Mouse (Mus musculus) intestine, postnatal 0 days (tissue): ENCODE results near the gene Ercc1. TPM values are rescaled to one million over a fixed set of nuclear protein-coding genes. Genes with fewer than 3 reads are reported as not detected.
A peak's percentile ranks its signal among the peaks of the same experiment; 100 is the strongest.

ENCODE experiments used
- ATAC-seq: fragments of 200-750 bp; cut with Nextera tagmentation; 2 replicates; pipeline ENCODE4 v1.8.0; 2017; ENCODE audit warnings: mild to moderate bottlenecking, moderate TSS enrichment, moderate library complexity
- H3K27ac ChIP-seq: fragments of 300-500 bp; sonication (generic); 2 replicates; pipeline ENCODE4 v1.5.1; 2014; ENCODE audit warnings: mild to moderate bottlenecking, low read depth, low read length, moderate library complexity
- H3K27me3 ChIP-seq: fragments of 300-500 bp; sonication (generic); replicated peaks from 2 replicates; pipeline ENCODE4 v1.6.1; 2014; ENCODE audit warnings: low read length, mixed read lengths; ENCODE audit not compliant: control insufficient read depth, insufficient read depth
- H3K36me3 ChIP-seq: fragments of 300-500 bp; sonication (generic); 2 replicates; pipeline ENCODE4 v1.6.1; 2014; ENCODE audit warnings: mild to moderate bottlenecking, moderate library complexity; ENCODE audit not compliant: control insufficient read depth, insufficient read depth
- H3K4me1 ChIP-seq: fragments of 300-500 bp; sonication (generic); replicated peaks from 2 replicates; pipeline ENCODE4 v1.6.1; 2014; ENCODE audit warnings: antibody characterized with exemption, low read length, mixed read lengths; ENCODE audit not compliant: control insufficient read depth, insufficient read depth
- H3K4me2 ChIP-seq: fragments of 300-500 bp; sonication (generic); replicated peaks from 2 replicates; pipeline ENCODE4 v1.6.1; 2014; ENCODE audit warnings: low read depth, mild to moderate bottlenecking, moderate library complexity
- H3K4me3 ChIP-seq: fragments of 300-500 bp; sonication (generic); 2 replicates; pipeline ENCODE4 v1.5.1; 2014; ENCODE audit warnings: low read depth, low read length
- H3K9ac ChIP-seq: fragments of 300-500 bp; sonication (generic); 2 replicates; pipeline ENCODE4 v1.6.1; 2014; ENCODE audit warnings: mild to moderate bottlenecking, low read depth, low read length
- H3K9me3 ChIP-seq: fragments of 300-500 bp; sonication (generic); 2 replicates; pipeline ENCODE4 v1.6.1; 2016; ENCODE audit warnings: mixed run types; ENCODE audit not compliant: control insufficient read depth
- CTCF ChIP-seq: sonication (generic); IDR thresholded peaks from 2 replicates; pipeline ENCODE4 v1.5.1; 2016; ENCODE audit warnings: low read depth, mild to moderate bottlenecking, control low read depth, antibody characterized with exemption, moderate library complexity
- WGBS: fragments of 180-500 bp; shearing (Covaris S2); extraction: QIAGEN DNeasy Blood & Tissue Kit; methylation state at CpG from one replicate; pipeline ENCODE4 v1.1.7; 2014; 5-methylcytosine and 5-hydroxymethylcytosine counted together
- polyA plus RNA-seq: library from polyadenylated mRNA; unstranded; fragments of >200 nt; fragmentation: Nextera tagmentation; extraction: Ambion mirVana; gene quantifications from 2 replicates; pipeline ENCODE4 v1.2.1, GENCODE M21; 2015

The Ercc1 gene
- polyA plus RNA-seq, 1 experiment from 2014 or later = 22.1 TPM

GRCm38 (mm10) chr7:19357381-19358375, 13.1 kb downstream of the Ercc1 start:
- no peak overlapping the region for H3K27ac ChIP-seq
- H3K36me3 ChIP-seq = peaks cover 33% of the 10 kb centered on the region; the same call in 1 of the 2 replicates
- H3K4me2 ChIP-seq = peak overlapping the region; percentile 96; the same call in 1 of the 2 replicates
- 0 out of 2 replicates have a peak, but pooled peaks cover 5% of the 10 kb centered on the region for H3K4me1 ChIP-seq
- no peaks in the 10 kb centered on the region for H3K27me3 ChIP-seq
- H3K4me3 ChIP-seq = 0 out of 2 replicates have a peak overlapping the region, but pooled peaks have one; percentile 73
- H3K9ac ChIP-seq = no peak overlapping the region
- no peak for ATAC-seq
- no peak for TF ChIP-seq CTCF
- WGBS = 87% methylated on average over 25 of the region's 25 CpGs
- no peaks in the 10 kb centered on the region for H3K9me3 ChIP-seq

GRCm38 (mm10) chr7:19358634-19359033, 14.1 kb downstream of the Ercc1 start:
- H3K27ac ChIP-seq = no peak overlapping the region
- peak overlapping the region; percentile 34 for H3K9ac ChIP-seq
- no peak for TF ChIP-seq CTCF
- H3K4me1 ChIP-seq = 0 out of 2 replicates have a peak, but pooled peaks cover 7% of the 10 kb centered on the region
- no peaks in the 10 kb centered on the region for H3K9me3 ChIP-seq
- peaks cover 27% of the 10 kb centered on the region; the same call in 1 of the 2 replicates for H3K36me3 ChIP-seq
- WGBS = 12% methylated on average over 13 of the region's 13 CpGs
- H3K4me2 ChIP-seq = peak overlapping the region; percentile 96
- no peak for ATAC-seq
- peak overlapping the region; percentile 73 for H3K4me3 ChIP-seq
- H3K27me3 ChIP-seq = no peaks in the 10 kb centered on the region

GRCm38 (mm10) chr7:19359299-19359891, 14.8 kb downstream of the Ercc1 start, which contains the start of the genes Cd3eap and Ppp1r13l:
TSS of gene Cd3eap (minus strand) at chr7:19359483.
TSS of gene Ppp1r13l (plus strand) at chr7:19359749.
- Histone ChIP-seq H3K9ac (peak within 1 kb of the TSS; percentile 34), H3K4me1 (0 out of 2 replicates have a peak, but pooled peaks cover 9% of the 10 kb centered on the region), H3K4me2 (peak within 1 kb of the TSS; percentile 96), H3K27ac (no peak within 1 kb of the TSS), H3K4me3 (peak within 1 kb of the TSS; percentile 73), H3K27me3 (no peaks in the 10 kb centered on the region), H3K36me3 (peaks cover 25% of the 10 kb centered on the region; the same call in 1 of the 2 replicates), H3K9me3 (no peaks in the 10 kb centered on the region)
- TF ChIP-seq CTCF = peak; percentile 22; the same call in 1 of the 2 replicates
- ATAC-seq = peak; percentile 51
- WGBS = under 1% methylated on average over 31 of the region's 31 CpGs

- Histone ChIP-seq H3K27ac (no peak overlapping the region), H3K9me3 (no peaks in the 10 kb centered on the region), H3K4me3 (peak overlapping the region; percentile 73), H3K27me3 (no peaks in the 10 kb centered on the region), H3K4me1 (0 out of 2 replicates have a peak, but pooled peaks cover 9% of the 10 kb centered on the region), H3K4me2 (peak overlapping the region; percentile 96), H3K9ac (peak overlapping the region; percentile 34; the same call in 1 of the 2 replicates), H3K36me3 (peaks cover 19% of the 10 kb centered on the region; the same call in 1 of the 2 replicates)
- WGBS = under 1% methylated on average over 45 of the region's 45 CpGs
- ATAC-seq = peak; percentile 37
- TF ChIP-seq CTCF = no peak
Observed at GRCm38 (mm10) chr7:19359892-19360641, 15.5 kb downstream of the Ercc1 start.

- WGBS = under 1% methylated on average over 27 of the region's 27 CpGs
- Histone ChIP-seq H3K27me3 (no peaks in the 10 kb centered on the region), H3K9me3 (no peaks in the 10 kb centered on the region)
Observed at GRCm38 (mm10) chr7:19360944-19361343, 16.4 kb downstream of the Ercc1 start.

More at GRCm38 (mm10) chr7:19360944-19361343, 16.4 kb downstream of the Ercc1 start:
- Histone ChIP-seq H3K9ac (peak overlapping the region; percentile 40), H3K27ac (no peak overlapping the region), H3K4me1 (0 out of 2 replicates have a peak, but pooled peaks cover 9% of the 10 kb centered on the region), H3K36me3 (peaks cover 13% of the 10 kb centered on the region; the same call in 1 of the 2 replicates), H3K4me3 (peak overlapping the region; percentile 73), H3K4me2 (peak overlapping the region; percentile 96)
- TF ChIP-seq CTCF = no peak
- peak; percentile 72 for ATAC-seq
